Mouse (Mus musculus) left cerebral cortex, postnatal 4 days (tissue): ENCODE data around the gene Olfr488. TPM values are rescaled to one million over a fixed set of nuclear protein-coding genes. Genes with fewer than 3 reads are reported as not detected.
"Not testable (repeated sequence)": the region's sequence is repeated elsewhere in the genome, so short reads cannot be mapped to it uniquely, and the experiment has no call there.

ENCODE experiments used
- DNase-seq: peaks from one replicate; pipeline ENCODE4 v3.0.0-alpha.2; 2022
- intact Hi-C: fragments of 180-260 bp; cut with DNase I; formaldehyde crosslinking; loops from one replicate; pipeline ENCODE4 v1.15.1; 2025
- total RNA-seq, 2 experiments: library from RNA; stranded (reverse); gene quantifications; 2 replicates each; pipeline ENCODE4 v1.2.3; 2021

The Olfr488 gene
- not detected for total RNA-seq

- intact Hi-C loops: no loop called here
- DNase-seq: no peak
Observed at GRCm38 (mm10) chr7:108258247-108258646, at the start of gene Olfr488. Gene Olfr488, minus strand, starts transcription at chr7:108258347.

DNA sequence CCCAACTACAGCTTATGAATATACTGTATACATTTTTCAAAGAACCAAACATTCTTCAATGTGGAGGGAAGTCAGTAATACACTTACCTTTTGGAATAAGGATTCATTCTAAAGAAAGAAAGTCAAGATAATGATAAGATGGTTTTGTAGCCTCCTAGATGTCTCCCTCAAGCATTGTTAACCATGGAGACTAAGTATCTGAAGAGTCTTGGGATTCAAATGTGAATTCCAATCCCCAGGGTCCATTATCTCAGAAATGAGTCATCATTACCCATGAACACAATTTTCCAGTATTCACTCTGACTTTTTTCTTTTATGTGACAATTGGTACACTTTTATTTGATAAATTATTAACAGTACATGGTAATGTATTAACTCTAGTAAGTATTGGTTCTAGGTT lies 30.7 kb upstream of the Olfr488 start, which contains the start of gene Olfr490:
Olfr490 (minus strand) TSS at position 101 of the 400 bp plus-strand sequence.
- intact Hi-C loops: no loop called here
- DNase-seq: no peak

DNA sequence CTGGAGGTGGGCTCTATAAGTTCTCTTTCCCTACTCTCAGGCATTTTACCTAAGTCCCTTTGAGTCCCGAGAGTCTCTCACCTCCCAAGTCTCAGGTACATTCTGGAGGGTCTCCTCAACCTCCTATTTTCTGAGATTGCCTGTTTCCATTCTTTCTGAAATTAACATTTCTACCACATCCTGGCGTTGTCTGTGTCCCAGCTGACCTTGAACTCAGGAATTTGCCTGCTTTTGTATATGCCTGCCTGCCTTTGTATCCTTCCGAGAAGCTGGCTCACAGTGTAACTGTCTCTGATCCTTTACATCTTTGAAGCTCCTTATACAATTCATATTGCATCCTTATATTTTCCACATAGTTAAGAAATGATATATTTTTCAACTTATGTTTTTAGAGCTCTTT lies 24.6 kb downstream of the Olfr488 start:
- DNase-seq: no peak
- intact Hi-C loops: no loop called here

DNA sequence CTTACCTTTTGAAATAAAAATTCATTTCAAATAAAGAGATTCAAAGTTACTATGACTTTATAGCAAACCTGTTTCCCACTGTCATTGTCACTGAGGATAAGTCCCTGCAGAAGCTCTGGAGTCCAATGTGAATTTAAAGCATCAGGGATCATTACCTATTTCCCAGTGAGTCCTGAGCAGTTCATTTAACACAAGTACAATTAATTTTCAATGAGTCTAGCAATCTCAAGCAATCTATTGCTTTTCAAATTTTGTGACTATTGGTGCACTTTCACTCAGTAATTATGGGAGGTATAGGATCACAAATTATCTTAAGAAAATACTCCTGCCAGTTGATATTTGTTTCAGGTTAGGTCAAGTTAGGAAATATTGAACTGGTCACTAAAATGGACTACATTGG lies 43.6 kb downstream of the Olfr488 start, which contains the start of gene Olfr487:
Olfr487 (minus strand) TSS at position 101 of the 400 bp plus-strand sequence.
- DNase-seq, intact Hi-C loops: not testable (repeated sequence)

Other genes starting within 250 kb of the Olfr488 start
- not detected for gene Olfr478, start 224.4 kb downstream of the Olfr488 start, total RNA-seq
- gene Olfr479, start 207.7 kb downstream of the Olfr488 start, total RNA-seq: not detected
- gene Olfr480, start 191.0 kb downstream of the Olfr488 start, total RNA-seq: not detected
- gene Olfr481, start 178.5 kb downstream of the Olfr488 start, total RNA-seq: not detected
- gene Olfr482, start 160.8 kb downstream of the Olfr488 start, total RNA-seq: 1 to 10 TPM; 1.7 to 1.9 TPM
- gene Olfr483, start 157.5 kb downstream of the Olfr488 start, total RNA-seq: not detected
- gene Olfr484, start 130.9 kb downstream of the Olfr488 start, total RNA-seq: not detected
- not detected for gene Olfr485, start 98.5 kb downstream of the Olfr488 start, total RNA-seq
- not detected for gene Olfr486, start 85.6 kb downstream of the Olfr488 start, total RNA-seq
- gene Olfr487, start 43.7 kb downstream of the Olfr488 start, total RNA-seq: not detected
- gene Olfr490, start 30.6 kb upstream of the Olfr488 start, total RNA-seq: not detected
- gene Olfr491, start 55.1 kb upstream of the Olfr488 start, total RNA-seq: not detected
- not detected for gene Olfr492, start 65.3 kb upstream of the Olfr488 start, total RNA-seq
- not detected for gene Olfr493, start 88.6 kb upstream of the Olfr488 start, total RNA-seq
- not detected for gene Olfr494, start 107.0 kb upstream of the Olfr488 start, total RNA-seq
- gene Olfr495, start 134.8 kb upstream of the Olfr488 start, total RNA-seq: not detected
- not detected for gene Olfr497, start 162.1 kb upstream of the Olfr488 start, total RNA-seq
- not detected for gene Olfr498, start 207.0 kb upstream of the Olfr488 start, total RNA-seq